Mouse (Mus musculus): ENCODE data around the gene Srl. TPM values are rescaled to one million over a fixed set of nuclear protein-coding genes. Genes with fewer than 3 reads are reported as not detected.
A peak's percentile ranks its signal among the peaks of the same experiment; 100 is the strongest.
"Not testable (repeated sequence)": the region's sequence is repeated elsewhere in the genome, so short reads cannot be mapped to it uniquely, and the experiment has no call there.

The Srl gene
- total and polyA plus RNA-seq, 3 experiments = 14.6 to 15.3 TPM; not detected in 1

- Histone ChIP-seq H3K27ac (ENCODE audit: control insufficient read depth, low read depth, low read length) (no peak overlapping the region), H3K4me1 (ENCODE audit: control insufficient read depth in 1 of 2, insufficient read depth in 2 of 2, low read length in 2 of 2) (peaks cover 2 to 17% of the 10 kb centered on the region in 2 experiments; a peak in 3 of 4 replicates), H3K4me3 (ENCODE audit: control insufficient read depth in 1 of 2, insufficient read depth in 1 of 2, low read depth in 2 of 2, low read length in 2 of 2) (no peak overlapping the region), H3K9me3 (replicated peaks; ENCODE audit: insufficient read depth, low read length) (no peaks in the 10 kb centered on the region), H3K36me3 (ENCODE audit: control insufficient read depth in 1 of 2, insufficient read depth in 2 of 2, low read length in 2 of 2) (peaks cover 0 to 4% of the 10 kb centered on the region in 2 experiments; a peak in 2 of 4 replicates), H3K9ac (ENCODE audit: control insufficient read depth, low read depth, low read length, poor library complexity, severe bottlenecking) (no peak overlapping the region), H3K79me2 (ENCODE audit: control insufficient read depth, insufficient read depth, low read length, poor library complexity) (peaks cover 1% of the 10 kb centered on the region; the same call in 1 of the 2 replicates), H3K27me3 (ENCODE audit: control insufficient read depth in 1 of 2, insufficient read depth in 2 of 2, low read length in 2 of 2) (no peaks in the 10 kb centered on the region)
- TF ChIP-seq NELFE (IDR thresholded peaks at IDR 0.05; ENCODE audit: low read depth, low read length) (no peak), ETS1 (IDR thresholded peaks at IDR 0.05; ENCODE audit: low read depth, low read length) (no peak), SMC3 (IDR thresholded peaks at IDR 0.05; ENCODE audit: low read depth, low read length) (0 out of 2 replicates have a peak, but pooled peaks have one; percentile 1), SIN3A (IDR thresholded peaks at IDR 0.05; ENCODE audit: low read length) (no peak), EP300 (IDR thresholded peaks at IDR 0.05; ENCODE audit: low read depth in 1 of 2, low read length in 2 of 2) (no peak), POLR2AphosphoS2 (IDR thresholded peaks at IDR 0.05; ENCODE audit: low read length) (no peak), HCFC1 (IDR thresholded peaks at IDR 0.05; ENCODE audit: low read depth, low read length) (no peak), TAL1 (IDR thresholded peaks at IDR 0.05; ENCODE audit: low read length) (no peak)
- peak; percentile 52 for DNase-seq (ENCODE audit: low read depth, low spot score)
These were observed 3.8 kb downstream of the Srl start for GRCm38 (mm10) chr16:4537616-4538358.

DNA sequence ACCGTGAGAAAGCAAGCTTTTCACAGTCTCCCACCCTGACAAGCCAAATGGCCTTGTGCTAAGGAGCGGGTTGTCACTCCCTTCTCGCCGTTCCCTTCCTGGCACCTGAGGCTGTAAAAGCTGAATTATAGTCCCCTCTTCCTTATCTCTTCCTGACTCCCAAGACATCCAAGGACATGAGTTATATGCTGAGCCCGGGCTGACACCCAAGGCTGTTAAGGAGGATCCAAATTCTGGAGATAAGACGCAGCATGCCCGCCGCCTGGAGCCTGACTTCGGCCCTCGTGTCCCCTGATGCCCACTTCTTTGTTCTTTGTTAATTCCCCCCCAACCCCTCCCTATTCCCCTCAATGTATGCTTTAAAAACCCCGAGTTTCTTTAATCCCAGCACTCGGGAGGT, 14.2 kb downstream of the Srl start:
- not testable (repeated sequence) for H3K4me3 ChIP-seq (ENCODE audit: control insufficient read depth in 1 of 2, insufficient read depth in 1 of 2, low read depth in 2 of 2, low read length in 2 of 2); H3K9me3 ChIP-seq (replicated peaks; ENCODE audit: insufficient read depth, low read length); H3K36me3 ChIP-seq (ENCODE audit: control insufficient read depth in 1 of 2, insufficient read depth in 2 of 2, low read length in 2 of 2); H3K27me3 ChIP-seq (ENCODE audit: control insufficient read depth in 1 of 2, insufficient read depth in 2 of 2, low read length in 2 of 2); H3K4me1 ChIP-seq (ENCODE audit: control insufficient read depth in 1 of 2, insufficient read depth in 2 of 2, low read length in 2 of 2); H3K79me2 ChIP-seq (ENCODE audit: control insufficient read depth, insufficient read depth, low read length, poor library complexity); H3K9ac ChIP-seq (ENCODE audit: control insufficient read depth, low read depth, low read length, poor library complexity, severe bottlenecking); DNase-seq (ENCODE audit: low read depth, low spot score); H3K27ac ChIP-seq (ENCODE audit: control insufficient read depth, low read depth, low read length)

GRCm38 (mm10) chr16:4523313-4524004, 18.2 kb downstream of the Srl start:
- Histone ChIP-seq H3K9me3 (replicated peaks; ENCODE audit: insufficient read depth, low read length) (no peaks in the 10 kb centered on the region), H3K27ac (ENCODE audit: control insufficient read depth, low read depth, low read length) (no peak overlapping the region), H3K9ac (ENCODE audit: control insufficient read depth, low read depth, low read length, poor library complexity, severe bottlenecking) (no peak overlapping the region), H3K27me3 (ENCODE audit: control insufficient read depth in 1 of 2, insufficient read depth in 2 of 2, low read length in 2 of 2) (no peaks in the 10 kb centered on the region), H3K4me1 (ENCODE audit: control insufficient read depth in 1 of 2, insufficient read depth in 2 of 2, low read length in 2 of 2) (peaks cover 0 to 18% of the 10 kb centered on the region in 2 experiments; a peak in 2 of 4 replicates), H3K79me2 (ENCODE audit: control insufficient read depth, insufficient read depth, low read length, poor library complexity) (no peaks in the 10 kb centered on the region), H3K4me3 (ENCODE audit: control insufficient read depth in 1 of 2, insufficient read depth in 1 of 2, low read depth in 2 of 2, low read length in 2 of 2) (no peak overlapping the region), H3K36me3 (ENCODE audit: control insufficient read depth in 1 of 2, insufficient read depth in 2 of 2, low read length in 2 of 2) (peaks cover 0 to 11% of the 10 kb centered on the region in 2 experiments; a peak in 2 of 4 replicates)
- no peak for DNase-seq (ENCODE audit: low read depth, low spot score)
- TF ChIP-seq MEF2A (IDR thresholded peaks at IDR 0.05; ENCODE audit: extremely low read depth, insufficient replicate concordance, low read depth, low read length, poor library complexity, severe bottlenecking) (no peak), MAX (IDR thresholded peaks at IDR 0.05; ENCODE audit: low read length) (no peak), POLR2AphosphoS2 (IDR thresholded peaks at IDR 0.05; ENCODE audit: low read length) (no peak), POLR2A (IDR thresholded peaks at IDR 0.05; ENCODE audit: control insufficient read depth in 1 of 2, insufficient read depth in 1 of 2, low read depth in 1 of 2, low read length in 2 of 2, poor library complexity in 1 of 2) (no peak), TAL1 (IDR thresholded peaks at IDR 0.05; ENCODE audit: low read length) (no peak), MYB (IDR thresholded peaks at IDR 0.05; ENCODE audit: low read depth, low read length) (no peak)

Data from MEL (cell line).